Mouse (Mus musculus) retina, postnatal 1 day (tissue): Measurements from ENCODE around the gene Tmem209.

ENCODE experiments used
- DNase-seq: peaks from one replicate; pipeline ENCODE4 v3.0.0-alpha.2; 2012

The Tmem209 gene

GRCm38 (mm10) chr6:30535340-30535739 is 25.8 kb upstream of the Tmem209 start:
- DNase-seq = peak; percentile 19

- no peak for DNase-seq
Measured at GRCm38 (mm10) chr6:30528800-30529199, 19.2 kb upstream of the Tmem209 start.

GRCm38 (mm10) chr6:30526586-30527515 is 17.3 kb upstream of the Tmem209 start:
- peak; percentile 59 for DNase-seq

- peak; percentile 59 for DNase-seq
Measured at GRCm38 (mm10) chr6:30525456-30526332, 16.1 kb upstream of the Tmem209 start.

GRCm38 (mm10) chr6:30520400-30520799 is 10.8 kb upstream of the Tmem209 start:
- peak; percentile 45 for DNase-seq

GRCm38 (mm10) chr6:30514242-30514641 is 4.7 kb upstream of the Tmem209 start:
- no peak for DNase-seq

- DNase-seq = no peak
Measured at GRCm38 (mm10) chr6:30510291-30510690, 708 bp upstream of the Tmem209 start.

- DNase-seq = no peak
Measured at GRCm38 (mm10) chr6:30508824-30509223, 759 bp downstream of the Tmem209 start.

- no peak for DNase-seq
Measured at GRCm38 (mm10) chr6:30499049-30499448, 10.5 kb downstream of the Tmem209 start.

GRCm38 (mm10) chr6:30486504-30486903 is 23.1 kb downstream of the Tmem209 start:
- no peak for DNase-seq

GRCm38 (mm10) chr6:30482908-30483307 is 26.7 kb downstream of the Tmem209 start:
- no peak for DNase-seq

- no peak for DNase-seq
Measured at GRCm38 (mm10) chr6:30479418-30479817, 30.2 kb downstream of the Tmem209 start.

GRCm38 (mm10) chr6:30477784-30478183 is 31.8 kb downstream of the Tmem209 start:
- DNase-seq = no peak

- no peak for DNase-seq
Measured at GRCm38 (mm10) chr6:30477210-30477714, 32.3 kb downstream of the Tmem209 start.

GRCm38 (mm10) chr6:30476025-30476765 is 33.4 kb downstream of the Tmem209 start:
- DNase-seq = no peak

- no peak for DNase-seq
Measured at GRCm38 (mm10) chr6:30471706-30472105, 37.9 kb downstream of the Tmem209 start.

- DNase-seq = peak; percentile 76
Measured at GRCm38 (mm10) chr6:30469370-30469769, 40.2 kb downstream of the Tmem209 start.

GRCm38 (mm10) chr6:30468684-30469083 is 40.9 kb downstream of the Tmem209 start:
- peak; percentile 71 for DNase-seq

GRCm38 (mm10) chr6:30468058-30468457 is 41.5 kb downstream of the Tmem209 start:
- no peak for DNase-seq

- no peak for DNase-seq
Measured at GRCm38 (mm10) chr6:30465586-30465985, 44.0 kb downstream of the Tmem209 start.

GRCm38 (mm10) chr6:30462822-30463221 is 46.8 kb downstream of the Tmem209 start:
- DNase-seq = no peak

- DNase-seq = no peak
Measured at GRCm38 (mm10) chr6:30461755-30462344, 47.7 kb downstream of the Tmem209 start.
